In the genomic region with DNA sequence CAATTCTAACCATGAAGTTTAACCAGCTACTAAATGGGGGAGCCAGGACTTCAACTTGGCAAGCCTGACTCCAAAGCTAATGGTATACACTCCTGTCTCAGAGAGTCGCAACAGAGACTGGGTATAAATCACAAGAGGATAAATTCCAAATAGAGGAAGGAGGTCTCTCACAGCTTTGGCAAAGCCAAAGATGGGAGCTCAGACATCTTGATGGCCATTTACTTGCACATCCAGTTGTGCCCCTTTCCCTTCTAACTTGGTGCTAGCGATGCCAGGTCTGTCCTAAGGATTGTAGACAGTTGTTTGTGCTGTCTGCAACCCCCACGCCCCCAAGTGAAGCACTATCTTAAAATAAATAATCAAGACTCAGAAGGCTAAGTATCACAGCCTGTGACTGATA, we compare ENCODE assay signal across 10 mouse cellular contexts.
DNase-seq lines count a peak whose midpoint lies in the region; ATAC-seq and TF ChIP-seq lines count a peak whose summit lies in the region.
"Had no signal": no experiment of that assay in that cellular context is flagged by ENCODE, and none has a peak within 500 bp of the region (broad histone marks: within the 10 kb centered on the region; RNA-seq: fewer than 3 reads in every experiment).

No protein-coding gene starts in this region.

- peak; percentile 13 for DNase-seq in kidney, postnatal 0 days (ENCODE audit: low spot score)
- DNase-seq in kidney, adult 11 months = no peak
- no peak for DNase-seq in right cerebral cortex, postnatal 4 days
- DNase-seq in right cerebral cortex, postnatal 10 days (ENCODE audit: low spot score in 2 of 2) = no peak
- DNase-seq: lung, adult 2 months had no signal

- H3K9ac ChIP-seq in kidney, postnatal 0 days (ENCODE audit: low read depth, low read length) = peak overlapping the region; percentile 52
- H3K9ac ChIP-seq in forebrain, embryonic 13.5 days = peak overlapping the region; percentile 86
- no peak overlapping the region for H3K9ac ChIP-seq in intestine, embryonic 15.5 days
- peak overlapping the region; percentile 80 for H3K9ac ChIP-seq in neural tube, embryonic 12.5 days

- H3K27me3 ChIP-seq in kidney, postnatal 0 days (ENCODE audit: insufficient read depth, low read length) = no peaks in the 10 kb centered on the region
- H3K27me3 ChIP-seq in forebrain, embryonic 13.5 days = no peaks in the 10 kb centered on the region
- no peaks in the 10 kb centered on the region for H3K27me3 ChIP-seq in intestine, embryonic 15.5 days (replicated peaks)
- H3K27me3 ChIP-seq in neural tube, embryonic 12.5 days (replicated peaks) = no peaks in the 10 kb centered on the region

- peak overlapping the region; percentile 70 for H3K4me2 ChIP-seq in kidney, postnatal 0 days (ENCODE audit: low read length)
- H3K4me2 ChIP-seq in forebrain, embryonic 13.5 days = peak overlapping the region; percentile 77
- H3K4me2 ChIP-seq in intestine, embryonic 15.5 days (replicated peaks) = peak overlapping the region; percentile 93
- H3K4me2 ChIP-seq in neural tube, embryonic 12.5 days (replicated peaks) = peak overlapping the region; percentile 76

- no peaks in the 10 kb centered on the region for H3K36me3 ChIP-seq in kidney, postnatal 0 days (ENCODE audit: insufficient read depth, low read length)
- no peaks in the 10 kb centered on the region for H3K36me3 ChIP-seq in forebrain, embryonic 13.5 days (ENCODE audit: poor library complexity, severe bottlenecking)
- no peaks in the 10 kb centered on the region for H3K36me3 ChIP-seq in intestine, embryonic 15.5 days
- no peaks in the 10 kb centered on the region for H3K36me3 ChIP-seq in neural tube, embryonic 12.5 days
- H3K36me3 ChIP-seq: G1E had no signal

- no peak for TF ChIP-seq CTCF in kidney, postnatal 0 days (IDR thresholded peaks at IDR 0.05; ENCODE audit: low read depth)

- no peak for ATAC-seq in kidney, postnatal 0 days (replicated peaks; ENCODE audit: low FRiP score, low read depth)
- ATAC-seq in forebrain, embryonic 13.5 days = no peak
- ATAC-seq in intestine, embryonic 15.5 days = no peak
- no peak for ATAC-seq in neural tube, embryonic 12.5 days (ENCODE audit: low FRiP score, low read depth)
- no peak for ATAC-seq in granulocyte monocyte progenitor cell, adult 5-6 weeks (replicated peaks; ENCODE audit: poor library complexity, severe bottlenecking)

- no peak overlapping the region for H3K27ac ChIP-seq in kidney, postnatal 0 days
- H3K27ac ChIP-seq in forebrain, embryonic 13.5 days = no peak overlapping the region
- no peak overlapping the region for H3K27ac ChIP-seq in intestine, embryonic 15.5 days
- no peak overlapping the region for H3K27ac ChIP-seq in neural tube, embryonic 12.5 days

- peaks cover 18% of the 10 kb centered on the region for H3K4me1 ChIP-seq in kidney, postnatal 0 days (replicated peaks; ENCODE audit: insufficient read depth, low read length)
- H3K4me1 ChIP-seq in forebrain, embryonic 13.5 days = peaks cover 12% of the 10 kb centered on the region
- H3K4me1 ChIP-seq in intestine, embryonic 15.5 days (replicated peaks) = peaks cover 9% of the 10 kb centered on the region
- H3K4me1 ChIP-seq in neural tube, embryonic 12.5 days = peaks cover 10% of the 10 kb centered on the region

- no peaks in the 10 kb centered on the region for H3K9me3 ChIP-seq in kidney, postnatal 0 days (replicated peaks; ENCODE audit: low read length)
- H3K9me3 ChIP-seq in forebrain, embryonic 13.5 days (replicated peaks) = no peaks in the 10 kb centered on the region
- no peaks in the 10 kb centered on the region for H3K9me3 ChIP-seq in intestine, embryonic 15.5 days
- no peaks in the 10 kb centered on the region for H3K9me3 ChIP-seq in neural tube, embryonic 12.5 days
- H3K9me3 ChIP-seq: G1E had no signal

- H3K4me3 ChIP-seq in kidney, postnatal 0 days (replicated peaks; ENCODE audit: low read depth, low read length) = 0 out of 2 replicates have a peak overlapping the region, but pooled peaks have one; percentile 37
- peak overlapping the region; percentile 44 for H3K4me3 ChIP-seq in forebrain, embryonic 13.5 days
- no peak overlapping the region for H3K4me3 ChIP-seq in intestine, embryonic 15.5 days (replicated peaks)
- H3K4me3 ChIP-seq in neural tube, embryonic 12.5 days = no peak overlapping the region

- WGBS in kidney, postnatal 0 days = 53% methylated on average over 3 of the region's 3 CpGs
- WGBS in forebrain, embryonic 13.5 days = 77% methylated on average over 3 of the region's 3 CpGs
- WGBS in intestine, embryonic 15.5 days = 71% methylated on average over 3 of the region's 3 CpGs
- WGBS in neural tube, embryonic 12.5 days = 61% methylated on average over 3 of the region's 3 CpGs

Comparison
In these comparisons a context has a peak if more than half of its experiments do, and no peak if none do; other contexts are left out.
1. H3K4me3 ChIP-seq: peak in kidney, postnatal 0 days (single experiment) and forebrain, embryonic 13.5 days (single experiment); none in intestine, embryonic 15.5 days (single experiment) and neural tube, embryonic 12.5 days (single experiment).
2. Peak in every context shown above with its lines, with median percentiles within 50 percentile points of each other: H3K4me2 ChIP-seq.